In the genomic region with DNA sequence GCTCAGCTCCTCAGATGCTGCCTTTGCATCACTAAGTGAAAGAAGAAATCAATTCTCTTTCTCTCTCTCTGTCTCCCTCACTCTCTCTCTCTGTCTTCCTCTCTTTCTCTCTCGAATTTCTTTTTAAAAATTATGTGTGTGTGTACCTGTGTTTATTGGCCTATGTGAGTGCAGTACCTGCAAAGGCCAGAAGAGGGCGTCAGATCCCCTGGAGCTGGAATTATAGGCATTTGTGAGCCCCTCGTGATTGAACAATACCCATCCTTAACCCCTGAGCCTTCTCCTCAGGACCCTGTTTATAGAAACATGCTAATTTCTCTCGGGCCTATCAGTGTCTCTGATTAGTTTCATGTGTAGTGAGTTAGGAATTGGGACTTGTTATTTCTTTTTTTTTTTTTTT, we compare ENCODE assay signal across 23 mouse cellular contexts. TPM values are rescaled to one million over a fixed set of nuclear protein-coding genes. Genes with fewer than 3 reads are reported as not detected.
A peak's percentile ranks its signal among the peaks of the same experiment; 100 is the strongest.
DNase-seq lines count a peak whose midpoint lies in the region; ATAC-seq and TF ChIP-seq lines count a peak whose summit lies in the region.
"Had no signal": no experiment of that assay in that cellular context is flagged by ENCODE, and none has a peak within 500 bp of the region (broad histone marks: within the 10 kb centered on the region; RNA-seq: fewer than 3 reads in every experiment).

No protein-coding gene starts in this region.

- DNase-seq in heart, adult 2 months: no peak
- no peak for DNase-seq in heart, embryonic 10.5 days (ENCODE audit: low spot score)
- DNase-seq in liver, postnatal 0 days: no peak
- DNase-seq in liver: no peak
- DNase-seq in brain, embryonic 14.5 days (ENCODE audit: low read depth): no peak
- no peak for DNase-seq in right cerebral cortex, postnatal 14 days
- no peak for DNase-seq in neural tube, embryonic 10.5 days (ENCODE audit: extremely low spot score, low spot score)
- DNase-seq: adrenal gland, postnatal 36 days; cerebellum, adult 18-20 months; cerebellum, postnatal 36 days; heart, adult 11 months; heart, postnatal 36 days; kidney, adult 18-20 months; kidney, postnatal 25 days; liver, embryonic 13.5 days; thymus, postnatal 4 days had no signal

- H3K9me3 ChIP-seq in heart, embryonic 10.5 days: no peaks in the 10 kb centered on the region
- H3K9me3 ChIP-seq in liver, postnatal 0 days (ENCODE audit: low read length): no peaks in the 10 kb centered on the region
- no peaks in the 10 kb centered on the region for H3K9me3 ChIP-seq in E14TG2a.4 (ENCODE audit: low read length)
- H3K9me3 ChIP-seq: forebrain, embryonic 10.5 days; hindbrain, embryonic 15.5 days; liver, embryonic 13.5 days; midbrain, embryonic 15.5 days had no signal

- 61% methylated on average over 4 of the region's 4 CpGs for WGBS in heart, adult 2 months
- WGBS in heart, embryonic 10.5 days: 61% methylated on average over 4 of the region's 4 CpGs
- 56% methylated on average over 4 of the region's 4 CpGs for WGBS in liver, postnatal 0 days (ENCODE audit: insufficient replicate concordance)

- TF ChIP-seq EP300 in heart, adult 2 months (IDR thresholded peaks at IDR 0.05; ENCODE audit: insufficient read depth, low read depth, low read length): no peak
- TF ChIP-seq EP300 in liver, postnatal 0 days (IDR thresholded peaks at IDR 0.05; ENCODE audit: low read depth): no peak

- H3K4me3 ChIP-seq in heart, adult 2 months: no peak overlapping the region
- H3K4me3 ChIP-seq in heart, embryonic 10.5 days: no peak overlapping the region
- H3K4me3 ChIP-seq in liver, postnatal 0 days (ENCODE audit: low read depth, low read length): no peak overlapping the region
- H3K4me3 ChIP-seq in E14TG2a.4 (replicated peaks; ENCODE audit: low read length): no peak overlapping the region
- H3K4me3 ChIP-seq: forebrain, embryonic 10.5 days; hindbrain, embryonic 15.5 days; liver, embryonic 13.5 days; megakaryocyte, embryonic 14.5 days; midbrain, embryonic 15.5 days had no signal

- no peak for TF ChIP-seq POLR2A in heart, adult 2 months (IDR thresholded peaks at IDR 0.05; ENCODE audit: insufficient read depth, low read depth, low read length)
- TF ChIP-seq POLR2A in brain, embryonic 14.5 days (IDR thresholded peaks at IDR 0.05; ENCODE audit: borderline replicate concordance, extremely low read depth, insufficient read depth, insufficient read length, poor library complexity, severe bottlenecking): no peak

- peak; percentile 29; the same call in 1 of the 2 replicates for TF ChIP-seq CTCF in heart, adult 2 months (IDR thresholded peaks at IDR 0.05)
- TF ChIP-seq CTCF in liver, postnatal 0 days (IDR thresholded peaks at IDR 0.05; ENCODE audit: low read depth): peak; percentile 35; the same call in 1 of the 2 replicates
- peak; percentile 96 for TF ChIP-seq CTCF in E14TG2a.4 (conservative IDR thresholded peaks at IDR 0.05; ENCODE audit: low read length)
- TF ChIP-seq CTCF in brain, embryonic 14.5 days (IDR thresholded peaks at IDR 0.05; ENCODE audit: borderline replicate concordance, extremely low read depth, insufficient read depth, insufficient read length): peak; percentile 38; the same call in 1 of the 2 replicates

- H3K27me3 ChIP-seq in heart, adult 2 months (ENCODE audit: control insufficient read depth, insufficient read depth, low read length): peaks cover under 1% of the 10 kb centered on the region; the same call in 1 of the 2 replicates
- H3K27me3 ChIP-seq in heart, embryonic 10.5 days (ENCODE audit: insufficient read depth, poor library complexity, severe bottlenecking): peaks cover 44% of the 10 kb centered on the region
- H3K27me3 ChIP-seq in liver, postnatal 0 days (ENCODE audit: insufficient read depth, low read length): peaks cover 10% of the 10 kb centered on the region
- peaks cover 38% of the 10 kb centered on the region for H3K27me3 ChIP-seq in E14TG2a.4 (ENCODE audit: insufficient read depth, low read length)

- H3K9ac ChIP-seq in heart, adult 2 months (ENCODE audit: low read depth, low read length): no peak overlapping the region
- no peak overlapping the region for H3K9ac ChIP-seq in liver, postnatal 0 days (replicated peaks)
- H3K9ac ChIP-seq: hindbrain, embryonic 15.5 days; liver, embryonic 13.5 days; midbrain, embryonic 15.5 days had no signal

- no peaks in the 10 kb centered on the region for H3K79me2 ChIP-seq in heart, adult 2 months (replicated peaks; ENCODE audit: control insufficient read depth, insufficient read depth, low read length)

- no peaks in the 10 kb centered on the region for H3K4me1 ChIP-seq in heart, adult 2 months (ENCODE audit: control insufficient read depth, insufficient read depth, low read length)
- H3K4me1 ChIP-seq in heart, embryonic 10.5 days: peaks cover 4% of the 10 kb centered on the region; the same call in 1 of the 2 replicates
- no peaks in the 10 kb centered on the region for H3K4me1 ChIP-seq in liver, postnatal 0 days (ENCODE audit: insufficient read depth)
- H3K4me1 ChIP-seq in E14TG2a.4 (replicated peaks; ENCODE audit: low read depth, low read length): peaks cover 53% of the 10 kb centered on the region
- H3K4me1 ChIP-seq: hindbrain, embryonic 15.5 days; liver, embryonic 13.5 days; megakaryocyte, embryonic 14.5 days; midbrain, embryonic 15.5 days had no signal

- H3K36me3 ChIP-seq in heart, adult 2 months (ENCODE audit: control insufficient read depth, insufficient read depth, low read length): no peaks in the 10 kb centered on the region
- no peaks in the 10 kb centered on the region for H3K36me3 ChIP-seq in heart, embryonic 10.5 days
- H3K36me3 ChIP-seq in liver, postnatal 0 days (replicated peaks; ENCODE audit: insufficient read depth, low read length): no peaks in the 10 kb centered on the region
- no peaks in the 10 kb centered on the region for H3K36me3 ChIP-seq in E14TG2a.4 (ENCODE audit: insufficient read depth, low read length)
- H3K36me3 ChIP-seq: forebrain, embryonic 10.5 days; hindbrain, embryonic 15.5 days; liver, embryonic 13.5 days; midbrain, embryonic 15.5 days had no signal

- ATAC-seq in liver, postnatal 0 days: no peak
- ATAC-seq: midbrain, embryonic 15.5 days had no signal

- no peak overlapping the region for H3K27ac ChIP-seq in heart, adult 2 months
- H3K27ac ChIP-seq in heart, embryonic 10.5 days: no peak overlapping the region
- H3K27ac ChIP-seq in liver, postnatal 0 days (ENCODE audit: low read depth): no peak overlapping the region
- H3K27ac ChIP-seq: forebrain, embryonic 10.5 days; hindbrain, embryonic 15.5 days; liver, embryonic 13.5 days; midbrain, embryonic 15.5 days had no signal

- no peak overlapping the region for H3K4me2 ChIP-seq in liver, postnatal 0 days (ENCODE audit: low read depth, low read length)
- H3K4me2 ChIP-seq: hindbrain, embryonic 15.5 days; liver, embryonic 13.5 days; midbrain, embryonic 15.5 days had no signal

- intact Hi-C loops in heart, adult 2 months (cut with DNase I): no loop called here

RNA-seq across cellular contexts. Expression of a gene that starts 6.0 kb away (rescaled TPM):
- total RNA-seq in heart, adult 2 months (2021): 1 to 10 TPM; 7.2 to 8.3 TPM
- 22.8 and 24.3 TPM in 2 replicates for polyA plus RNA-seq in heart, adult 2 months (2012; rRNA removed)
- 0.33 and 0.52 TPM in 2 replicates for polyA plus RNA-seq in heart, embryonic 10.5 days (2016; fragmentation: Nextera tagmentation; extraction: Ambion mirVana)
- 0.20 and 0.24 TPM in 2 replicates for polyA plus RNA-seq in liver, postnatal 0 days (2015; fragmentation: Nextera tagmentation; extraction: Ambion mirVana)
- polyA plus RNA-seq in brain, embryonic 14.5 days (2012; rRNA removed): 0.44 and 0.96 TPM in 2 replicates
- total RNA-seq: neutrophil, adult 5-6 weeks had no signal
- polyA plus RNA-seq: forebrain, embryonic 10.5 days; limb, embryonic 11.5 days had no signal

Comparison
In these comparisons a context has a peak if more than half of its experiments do, and no peak if none do; other contexts are left out.
1. RNA of a gene that starts 6.0 kb away (polyA plus RNA-seq): 22.8 to 24.3 TPM in heart, adult 2 months; 0.44 to 0.96 TPM in brain, embryonic 14.5 days, 0.33 to 0.52 TPM in heart, embryonic 10.5 days and 0.20 to 0.24 TPM in liver, postnatal 0 days; every median in the first group is over 10 times any median in the second.
2. CTCF ChIP-seq: peak in every context shown above with its lines; median percentile 96 in E14TG2a.4; 38 in brain, embryonic 14.5 days; 35 in liver, postnatal 0 days; 29 in heart, adult 2 months.